Mouse (Mus musculus) spleen, postnatal 36 days (tissue): ENCODE measurements around the gene Tox3.

Source experiments
- DNase-seq, 2 experiments: peaks; one replicate each; pipeline ENCODE4 v3.0.0; 2022; ENCODE audit warnings: low spot score in 2 of 2, mixed read lengths in 1 of 2

Gene Tox3

GRCm38 (mm10) chr8:90348178-90348925, at the start of gene Tox3:
Tox3 (minus strand) TSS chr8:90348343.
- no peak for DNase-seq

GRCm38 (mm10) chr8:90392643-90393042, 44.5 kb upstream of the Tox3 start:
- no peak for DNase-seq

DNA sequence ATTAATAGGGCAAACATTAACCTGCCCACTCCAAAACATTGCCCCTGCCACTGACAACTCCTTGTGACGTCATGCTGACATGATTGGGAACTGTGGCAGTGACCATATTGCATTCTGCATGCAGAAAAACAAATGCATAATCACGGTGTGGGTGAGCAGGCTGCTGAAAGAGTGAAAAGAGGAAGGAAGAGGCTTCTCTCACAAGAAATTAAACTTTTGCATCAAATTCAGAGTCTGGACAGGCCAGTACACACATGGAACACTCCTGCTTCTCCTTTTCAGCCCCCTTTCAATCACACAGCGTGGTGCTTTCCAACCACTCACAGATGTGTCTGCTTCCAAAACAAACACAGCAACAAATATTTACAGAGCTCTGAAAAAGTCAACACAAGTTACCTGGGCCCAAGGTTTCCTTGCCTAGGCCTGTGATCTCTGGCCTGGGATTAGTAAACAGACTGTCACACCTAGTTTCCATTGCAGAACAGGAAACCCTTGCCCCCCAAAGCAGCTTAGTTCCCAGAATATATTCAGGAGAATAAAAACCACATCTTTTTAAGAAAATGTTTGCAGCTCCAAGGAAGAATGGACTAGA, 43.4 kb upstream of the Tox3 start:
- no peak for DNase-seq

DNA sequence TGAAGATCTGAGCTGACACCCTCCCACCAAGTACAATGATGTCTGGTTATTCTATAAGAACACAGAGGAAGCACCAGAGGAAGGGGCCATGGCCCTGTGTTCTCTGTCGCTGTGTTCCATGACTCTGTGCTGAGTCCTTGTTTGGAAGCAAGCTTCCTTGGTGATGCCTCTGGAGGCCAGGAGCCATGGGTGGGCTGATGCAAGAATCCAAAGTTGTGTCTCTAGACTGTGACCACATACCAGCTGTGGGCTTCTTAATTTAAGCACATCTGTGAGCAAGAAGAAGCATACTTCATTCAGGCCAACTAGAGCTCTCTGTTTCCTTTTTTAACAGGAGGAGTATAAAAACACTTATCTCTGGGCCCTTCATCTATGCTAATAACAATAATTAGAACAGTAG, 42.7 kb upstream of the Tox3 start:
- no peak for DNase-seq

GRCm38 (mm10) chr8:90379064-90379463, 30.9 kb upstream of the Tox3 start:
- DNase-seq = no peak

GRCm38 (mm10) chr8:90378036-90378435, 29.9 kb upstream of the Tox3 start:
- no peak for DNase-seq

GRCm38 (mm10) chr8:90371611-90372222, 23.6 kb upstream of the Tox3 start:
- no peak for DNase-seq

GRCm38 (mm10) chr8:90369876-90370275, 21.7 kb upstream of the Tox3 start:
- no peak for DNase-seq

GRCm38 (mm10) chr8:90356729-90357128, 8.6 kb upstream of the Tox3 start:
- DNase-seq = no peak

GRCm38 (mm10) chr8:90354782-90355181, 6.6 kb upstream of the Tox3 start:
- DNase-seq = no peak

- DNase-seq = no peak
These were observed 5.9 kb upstream of the Tox3 start for GRCm38 (mm10) chr8:90353960-90354540.

GRCm38 (mm10) chr8:90353499-90353898, 5.4 kb upstream of the Tox3 start:
- DNase-seq = no peak

- DNase-seq = no peak
These were observed 4.8 kb upstream of the Tox3 start for GRCm38 (mm10) chr8:90352991-90353390.

- DNase-seq = no peak
These were observed 1.8 kb upstream of the Tox3 start for GRCm38 (mm10) chr8:90349709-90350562.

DNA sequence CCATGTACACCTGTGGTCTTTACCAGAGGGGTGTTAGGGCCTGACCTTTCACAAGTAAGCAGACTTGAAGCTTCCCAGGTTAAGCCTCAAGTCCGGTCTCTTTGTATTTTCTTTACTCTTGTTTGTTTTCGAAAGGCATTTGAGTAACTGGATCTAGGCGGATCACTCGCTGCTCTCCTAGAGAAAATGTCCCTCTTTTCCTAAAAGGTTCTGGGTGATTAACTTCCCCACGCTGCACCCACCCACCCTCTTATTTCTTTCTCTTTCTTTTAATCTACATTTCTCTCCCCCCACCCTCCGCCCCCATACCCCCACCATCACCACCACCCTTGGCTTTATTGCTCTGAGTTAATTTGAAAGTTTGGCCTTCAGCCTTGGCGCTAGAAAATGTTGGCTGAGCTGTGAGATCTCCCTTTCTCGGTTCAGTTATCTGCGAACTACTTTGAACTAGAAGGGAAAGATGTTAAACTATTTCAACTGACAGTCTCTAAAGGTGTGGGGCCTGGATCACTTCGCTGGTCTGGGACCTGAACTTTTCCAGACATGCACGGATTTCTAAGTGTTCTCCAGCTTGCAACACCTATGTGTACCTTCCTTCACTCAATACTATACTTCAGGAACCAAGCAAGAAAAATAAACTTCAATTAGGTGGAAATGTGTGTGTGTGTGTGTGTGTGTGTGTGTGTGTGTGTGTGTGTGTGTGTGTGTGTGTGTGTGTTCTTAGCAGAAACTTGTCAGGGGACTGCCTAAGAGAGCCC, 962 bp upstream of the Tox3 start:
- DNase-seq = no peak

DNA sequence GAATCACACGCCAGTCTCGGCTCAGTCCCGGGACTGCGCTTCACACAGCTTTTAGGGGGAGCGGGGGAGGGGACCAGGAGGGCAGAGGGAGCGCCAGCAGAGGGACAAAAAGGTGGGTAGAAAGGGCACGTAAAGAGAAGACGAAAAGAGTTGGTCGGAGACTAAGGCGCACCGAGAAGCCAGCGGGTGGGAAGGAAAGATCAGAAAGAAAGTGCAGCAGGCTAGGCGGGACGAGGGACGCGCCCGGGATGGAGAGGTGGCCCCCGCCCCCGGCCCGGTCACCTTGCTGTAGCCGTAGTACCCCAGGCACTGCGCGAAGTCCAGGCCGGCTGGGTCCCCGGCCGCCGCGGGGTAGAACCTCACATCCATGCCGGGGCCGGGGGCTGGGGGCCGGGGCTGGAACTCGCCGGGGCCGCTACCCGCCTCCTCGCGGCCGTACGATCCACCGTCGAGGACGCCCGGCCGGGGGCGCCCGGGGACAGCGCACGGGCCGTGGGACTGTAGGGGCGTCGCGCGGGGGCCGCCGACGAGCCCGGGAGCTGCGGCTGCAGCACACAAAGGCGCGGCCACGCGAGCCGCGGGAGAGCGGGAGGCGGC, 464 bp downstream of the Tox3 start:
- DNase-seq = no peak

GRCm38 (mm10) chr8:90346880-90347535, 1.1 kb downstream of the Tox3 start:
- DNase-seq = no peak

GRCm38 (mm10) chr8:90346138-90346879, 1.8 kb downstream of the Tox3 start:
- no peak for DNase-seq
